Mouse (Mus musculus): Measurements from ENCODE around the gene Nectin1. TPM values are rescaled to one million over a fixed set of nuclear protein-coding genes. Genes with fewer than 3 reads are reported as not detected.

Gene Nectin1
- polyA plus RNA-seq, 1 experiment: 13.1 TPM

GRCm38 (mm10) chr9:43742902-43743646, 710 bp upstream of the Nectin1 start:
- Histone ChIP-seq H3K27ac (ENCODE audit: insufficient read depth, low read length) (0 out of 2 replicates have a peak overlapping the region, but pooled peaks have one; percentile 5), H3K9ac (ENCODE audit: low read depth, poor library complexity, severe bottlenecking) (peak overlapping the region; percentile 91), H3K4me1 (ENCODE audit: control insufficient read depth, insufficient read depth, low read length) (peaks cover 2% of the 10 kb centered on the region), H3K9me3 (replicated peaks; ENCODE audit: control insufficient read depth, insufficient read depth, low read length, poor library complexity, severe bottlenecking) (no peaks in the 10 kb centered on the region), H3K36me3 (ENCODE audit: control insufficient read depth, insufficient read depth, low read length, poor library complexity, severe bottlenecking) (no peaks in the 10 kb centered on the region), H3K27me3 (ENCODE audit: control insufficient read depth, insufficient read depth, low read length, poor library complexity, severe bottlenecking) (no peaks in the 10 kb centered on the region), H3K4me3 (ENCODE audit: low read depth, low read length) (peak overlapping the region; percentile 76)
- TF ChIP-seq EP300 (IDR thresholded peaks at IDR 0.05; ENCODE audit: insufficient read depth, low read depth, low read length) (0 out of 2 replicates have a peak, but pooled peaks have one; percentile 56), CTCF (IDR thresholded peaks at IDR 0.05; ENCODE audit: low read depth, low read length) (no peak)

GRCm38 (mm10) chr9:43744138-43744981, 576 bp downstream of the Nectin1 start:
- Histone ChIP-seq H3K9me3 (replicated peaks; ENCODE audit: control insufficient read depth, insufficient read depth, low read length, poor library complexity, severe bottlenecking) (no peaks in the 10 kb centered on the region), H3K4me3 (ENCODE audit: low read depth, low read length) (peak overlapping the region; percentile 76), H3K9ac (ENCODE audit: low read depth, poor library complexity, severe bottlenecking) (peak overlapping the region; percentile 91), H3K36me3 (ENCODE audit: control insufficient read depth, insufficient read depth, low read length, poor library complexity, severe bottlenecking) (no peaks in the 10 kb centered on the region), H3K27ac (ENCODE audit: insufficient read depth, low read length) (no peak overlapping the region), H3K27me3 (ENCODE audit: control insufficient read depth, insufficient read depth, low read length, poor library complexity, severe bottlenecking) (no peaks in the 10 kb centered on the region), H3K4me1 (ENCODE audit: control insufficient read depth, insufficient read depth, low read length) (no peaks in the 10 kb centered on the region)
- TF ChIP-seq POLR2A (IDR thresholded peaks at IDR 0.05; ENCODE audit: insufficient read depth, low read length): no peak
- no peak for TF ChIP-seq EP300 (IDR thresholded peaks at IDR 0.05; ENCODE audit: insufficient read depth, low read depth, low read length)
- no peak for TF ChIP-seq CTCF (IDR thresholded peaks at IDR 0.05; ENCODE audit: low read depth, low read length)

- Histone ChIP-seq H3K27ac (ENCODE audit: insufficient read depth, low read length) (no peak overlapping the region), H3K27me3 (ENCODE audit: control insufficient read depth, insufficient read depth, low read length, poor library complexity, severe bottlenecking) (no peaks in the 10 kb centered on the region), H3K4me1 (ENCODE audit: control insufficient read depth, insufficient read depth, low read length) (no peaks in the 10 kb centered on the region)
Measured at GRCm38 (mm10) chr9:43745051-43745792, 1.4 kb downstream of the Nectin1 start.

GRCm38 (mm10) chr9:43745951-43746703, 2.3 kb downstream of the Nectin1 start:
- TF ChIP-seq CTCF (IDR thresholded peaks at IDR 0.05; ENCODE audit: low read depth, low read length) (no peak), EP300 (IDR thresholded peaks at IDR 0.05; ENCODE audit: insufficient read depth, low read depth, low read length) (no peak), POLR2A (IDR thresholded peaks at IDR 0.05; ENCODE audit: insufficient read depth, low read length) (no peak)
- Histone ChIP-seq H3K36me3 (ENCODE audit: control insufficient read depth, insufficient read depth, low read length, poor library complexity, severe bottlenecking) (no peaks in the 10 kb centered on the region), H3K9me3 (replicated peaks; ENCODE audit: control insufficient read depth, insufficient read depth, low read length, poor library complexity, severe bottlenecking) (no peaks in the 10 kb centered on the region), H3K27ac (ENCODE audit: insufficient read depth, low read length) (no peak overlapping the region), H3K4me3 (ENCODE audit: low read depth, low read length) (peak overlapping the region; percentile 76), H3K27me3 (ENCODE audit: control insufficient read depth, insufficient read depth, low read length, poor library complexity, severe bottlenecking) (no peaks in the 10 kb centered on the region), H3K4me1 (ENCODE audit: control insufficient read depth, insufficient read depth, low read length) (no peaks in the 10 kb centered on the region), H3K9ac (ENCODE audit: low read depth, poor library complexity, severe bottlenecking) (peak overlapping the region; percentile 91)

More at GRCm38 (mm10) chr9:43745051-43745792, 1.4 kb downstream of the Nectin1 start:
- Histone ChIP-seq H3K4me3 (ENCODE audit: low read depth, low read length) (peak overlapping the region; percentile 76), H3K9me3 (replicated peaks; ENCODE audit: control insufficient read depth, insufficient read depth, low read length, poor library complexity, severe bottlenecking) (no peaks in the 10 kb centered on the region), H3K9ac (ENCODE audit: low read depth, poor library complexity, severe bottlenecking) (peak overlapping the region; percentile 91), H3K36me3 (ENCODE audit: control insufficient read depth, insufficient read depth, low read length, poor library complexity, severe bottlenecking) (no peaks in the 10 kb centered on the region)
- TF ChIP-seq EP300 (IDR thresholded peaks at IDR 0.05; ENCODE audit: insufficient read depth, low read depth, low read length): no peak
- no peak for TF ChIP-seq CTCF (IDR thresholded peaks at IDR 0.05; ENCODE audit: low read depth, low read length)
- TF ChIP-seq POLR2A (IDR thresholded peaks at IDR 0.05; ENCODE audit: insufficient read depth, low read length): no peak

DNA sequence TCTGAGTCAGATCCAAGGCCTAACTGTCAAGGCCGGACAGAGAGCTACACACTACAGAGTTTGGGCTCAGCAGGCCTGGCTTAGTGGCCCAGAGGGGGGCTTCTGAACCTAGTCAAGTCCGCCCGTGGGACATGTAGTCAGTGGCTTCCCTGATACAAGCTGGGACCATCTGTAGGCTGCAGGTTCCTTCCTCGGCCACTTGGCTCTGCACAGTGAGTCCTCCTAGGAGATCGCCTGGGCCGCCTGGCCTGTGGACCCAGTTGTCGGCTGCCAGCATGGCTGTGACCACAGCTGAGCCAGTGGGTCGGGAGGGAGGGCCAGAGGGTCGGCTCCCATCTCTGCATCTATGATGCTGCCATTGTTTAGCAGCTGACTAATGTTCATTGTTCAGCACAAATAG, 3.9 kb downstream of the Nectin1 start:
- H3K9me3 ChIP-seq (replicated peaks; ENCODE audit: control insufficient read depth, insufficient read depth, low read length, poor library complexity, severe bottlenecking): no peaks in the 10 kb centered on the region
- H3K27ac ChIP-seq (ENCODE audit: insufficient read depth, low read length): no peak overlapping the region
- no peaks in the 10 kb centered on the region for H3K36me3 ChIP-seq (ENCODE audit: control insufficient read depth, insufficient read depth, low read length, poor library complexity, severe bottlenecking)
- H3K9ac ChIP-seq (ENCODE audit: low read depth, poor library complexity, severe bottlenecking): no peak overlapping the region
- TF ChIP-seq POLR2A (IDR thresholded peaks at IDR 0.05; ENCODE audit: insufficient read depth, low read length) (no peak), EP300 (IDR thresholded peaks at IDR 0.05; ENCODE audit: insufficient read depth, low read depth, low read length) (no peak), CTCF (IDR thresholded peaks at IDR 0.05; ENCODE audit: low read depth, low read length) (no peak)
- no peak overlapping the region for H3K4me3 ChIP-seq (ENCODE audit: low read depth, low read length)
- no peaks in the 10 kb centered on the region for H3K4me1 ChIP-seq (ENCODE audit: control insufficient read depth, insufficient read depth, low read length)
- H3K27me3 ChIP-seq (ENCODE audit: control insufficient read depth, insufficient read depth, low read length, poor library complexity, severe bottlenecking): no peaks in the 10 kb centered on the region

Data from ES-Bruce4 (cell line).